Mouse (Mus musculus): Measurements from ENCODE around the gene Cdh13. TPM values are rescaled to one million over a fixed set of nuclear protein-coding genes. Genes with fewer than 3 reads are reported as not detected.

Cdh13 gene
- polyA plus RNA-seq, 1 experiment from 2014 or later = 20.0 TPM

- 77% methylated on average over 1 of the region's 1 CpGs for WGBS
- Histone ChIP-seq H3K4me3 (replicated peaks) (no peak overlapping the region), H3K4me2 (replicated peaks) (no peak overlapping the region)
Observed at GRCm38 (mm10) chr8:118685863-118686262, 402.3 kb downstream of the Cdh13 start.

GRCm38 (mm10) chr8:118689849-118690248, 406.3 kb downstream of the Cdh13 start:
- no peaks in the 10 kb centered on the region for H3K36me3 ChIP-seq
- H3K9me3 ChIP-seq (replicated peaks) = no peaks in the 10 kb centered on the region
- H3K9ac ChIP-seq = no peak overlapping the region
- H3K4me2 ChIP-seq (replicated peaks) = no peak overlapping the region
- no peaks in the 10 kb centered on the region for H3K4me1 ChIP-seq
- 52% methylated on average over 1 of the region's 1 CpGs for WGBS
- no peak overlapping the region for H3K27ac ChIP-seq (replicated peaks)
- H3K27me3 ChIP-seq = no peaks in the 10 kb centered on the region
- no peak for ATAC-seq (ENCODE audit: insufficient number of reproducible peaks, low FRiP score, low TSS enrichment, low read depth)
- H3K4me3 ChIP-seq (replicated peaks) = no peak overlapping the region

More at GRCm38 (mm10) chr8:118685863-118686262, 402.3 kb downstream of the Cdh13 start:
- Histone ChIP-seq H3K9ac (no peak overlapping the region), H3K27ac (replicated peaks) (no peak overlapping the region), H3K27me3 (no peaks in the 10 kb centered on the region), H3K36me3 (no peaks in the 10 kb centered on the region), H3K4me1 (no peaks in the 10 kb centered on the region), H3K9me3 (replicated peaks) (no peaks in the 10 kb centered on the region)
- no peak for ATAC-seq (ENCODE audit: insufficient number of reproducible peaks, low FRiP score, low TSS enrichment, low read depth)

GRCm38 (mm10) chr8:118701312-118701880, 417.9 kb downstream of the Cdh13 start:
- no peaks in the 10 kb centered on the region for H3K27me3 ChIP-seq
- WGBS = 92% methylated on average over 22 of the region's 22 CpGs
- H3K4me3 ChIP-seq (replicated peaks) = no peak overlapping the region
- no peak overlapping the region for H3K4me2 ChIP-seq (replicated peaks)
- no peak overlapping the region for H3K9ac ChIP-seq
- no peaks in the 10 kb centered on the region for H3K4me1 ChIP-seq
- no peaks in the 10 kb centered on the region for H3K36me3 ChIP-seq
- no peak for ATAC-seq (ENCODE audit: insufficient number of reproducible peaks, low FRiP score, low TSS enrichment, low read depth)
- 0 out of 2 replicates have a peak, but pooled peaks cover 4% of the 10 kb centered on the region for H3K9me3 ChIP-seq (replicated peaks)
- H3K27ac ChIP-seq (replicated peaks) = no peak overlapping the region

- Histone ChIP-seq H3K27me3 (no peaks in the 10 kb centered on the region), H3K4me1 (no peaks in the 10 kb centered on the region), H3K27ac (replicated peaks) (no peak overlapping the region), H3K4me3 (replicated peaks) (no peak overlapping the region), H3K9me3 (replicated peaks) (0 out of 2 replicates have a peak, but pooled peaks cover 4% of the 10 kb centered on the region), H3K9ac (no peak overlapping the region), H3K36me3 (no peaks in the 10 kb centered on the region), H3K4me2 (replicated peaks) (no peak overlapping the region)
- WGBS = 87% methylated on average over 3 of the region's 3 CpGs
- ATAC-seq (ENCODE audit: insufficient number of reproducible peaks, low FRiP score, low TSS enrichment, low read depth) = no peak
Observed at GRCm38 (mm10) chr8:118709366-118709765, 425.8 kb downstream of the Cdh13 start.

- ATAC-seq (ENCODE audit: insufficient number of reproducible peaks, low FRiP score, low TSS enrichment, low read depth) = no peak
- no peaks in the 10 kb centered on the region for H3K27me3 ChIP-seq
- H3K4me3 ChIP-seq (replicated peaks) = no peak overlapping the region
- H3K9me3 ChIP-seq (replicated peaks) = 0 out of 2 replicates have a peak, but pooled peaks cover 4% of the 10 kb centered on the region
- no peak overlapping the region for H3K27ac ChIP-seq (replicated peaks)
- no peak overlapping the region for H3K4me2 ChIP-seq (replicated peaks)
- 87% methylated on average over 3 of the region's 3 CpGs for WGBS
- no peak overlapping the region for H3K9ac ChIP-seq
- no peaks in the 10 kb centered on the region for H3K36me3 ChIP-seq
- no peaks in the 10 kb centered on the region for H3K4me1 ChIP-seq
Observed at GRCm38 (mm10) chr8:118711631-118712030, 428.1 kb downstream of the Cdh13 start.

GRCm38 (mm10) chr8:118713111-118713510, 429.6 kb downstream of the Cdh13 start:
- 0 out of 2 replicates have a peak, but pooled peaks cover 4% of the 10 kb centered on the region for H3K9me3 ChIP-seq (replicated peaks)
- no peak overlapping the region for H3K27ac ChIP-seq (replicated peaks)
- H3K4me2 ChIP-seq (replicated peaks) = no peak overlapping the region
- H3K4me1 ChIP-seq = no peaks in the 10 kb centered on the region
- no peaks in the 10 kb centered on the region for H3K36me3 ChIP-seq
- WGBS = 65% methylated on average over 11 of the region's 11 CpGs
- H3K9ac ChIP-seq = no peak overlapping the region
- H3K4me3 ChIP-seq (replicated peaks) = no peak overlapping the region
- ATAC-seq (ENCODE audit: insufficient number of reproducible peaks, low FRiP score, low TSS enrichment, low read depth) = no peak
- no peaks in the 10 kb centered on the region for H3K27me3 ChIP-seq

GRCm38 (mm10) chr8:118713596-118713995, 430.1 kb downstream of the Cdh13 start:
- H3K9ac ChIP-seq = no peak overlapping the region
- no peak overlapping the region for H3K4me3 ChIP-seq (replicated peaks)
- H3K9me3 ChIP-seq (replicated peaks) = 0 out of 2 replicates have a peak, but pooled peaks cover 4% of the 10 kb centered on the region
- no peaks in the 10 kb centered on the region for H3K4me1 ChIP-seq
- H3K27ac ChIP-seq (replicated peaks) = no peak overlapping the region
- 80% methylated on average over 3 of the region's 3 CpGs for WGBS
- no peak for ATAC-seq (ENCODE audit: insufficient number of reproducible peaks, low FRiP score, low TSS enrichment, low read depth)
- H3K4me2 ChIP-seq (replicated peaks) = no peak overlapping the region
- H3K36me3 ChIP-seq = no peaks in the 10 kb centered on the region
- no peaks in the 10 kb centered on the region for H3K27me3 ChIP-seq

- Histone ChIP-seq H3K4me1 (no peaks in the 10 kb centered on the region), H3K4me2 (replicated peaks) (no peak overlapping the region), H3K4me3 (replicated peaks) (no peak overlapping the region), H3K9me3 (replicated peaks) (0 out of 2 replicates have a peak, but pooled peaks cover 3% of the 10 kb centered on the region), H3K36me3 (no peaks in the 10 kb centered on the region), H3K27me3 (no peaks in the 10 kb centered on the region), H3K9ac (no peak overlapping the region), H3K27ac (replicated peaks) (no peak overlapping the region)
- ATAC-seq (ENCODE audit: insufficient number of reproducible peaks, low FRiP score, low TSS enrichment, low read depth) = no peak
- WGBS = 82% methylated on average over 3 of the region's 3 CpGs
Observed at GRCm38 (mm10) chr8:118722896-118723295, 439.4 kb downstream of the Cdh13 start.

- no peaks in the 10 kb centered on the region for H3K27me3 ChIP-seq
- whole genome bisulfite sequencing = 88% methylated on average over 5 of the region's 5 CpGs
- H3K9me3 ChIP-seq (replicated peaks) = 0 out of 2 replicates have a peak, but pooled peaks cover 3% of the 10 kb centered on the region
- no peak overlapping the region for H3K4me3 ChIP-seq (replicated peaks)
- no peak overlapping the region for H3K9ac ChIP-seq
- no peak overlapping the region for H3K4me2 ChIP-seq (replicated peaks)
- no peaks in the 10 kb centered on the region for H3K36me3 ChIP-seq
- H3K4me1 ChIP-seq = no peaks in the 10 kb centered on the region
- no peak overlapping the region for H3K27ac ChIP-seq (replicated peaks)
- no peak for ATAC-seq (ENCODE audit: insufficient number of reproducible peaks, low FRiP score, low TSS enrichment, low read depth)
Observed at GRCm38 (mm10) chr8:118725651-118726050, 442.1 kb downstream of the Cdh13 start.

GRCm38 (mm10) chr8:118741781-118742180, 458.2 kb downstream of the Cdh13 start:
- Histone ChIP-seq H3K27ac (replicated peaks) (no peak overlapping the region), H3K4me1 (no peaks in the 10 kb centered on the region), H3K4me2 (replicated peaks) (no peak overlapping the region), H3K36me3 (no peaks in the 10 kb centered on the region), H3K9ac (no peak overlapping the region), H3K4me3 (replicated peaks) (no peak overlapping the region), H3K27me3 (no peaks in the 10 kb centered on the region), H3K9me3 (replicated peaks) (no peaks in the 10 kb centered on the region)
- 86% methylated on average over 5 of the region's 5 CpGs for WGBS
- ATAC-seq (ENCODE audit: insufficient number of reproducible peaks, low FRiP score, low TSS enrichment, low read depth) = no peak

GRCm38 (mm10) chr8:118744991-118745390, 461.5 kb downstream of the Cdh13 start:
- no peaks in the 10 kb centered on the region for H3K27me3 ChIP-seq
- H3K9ac ChIP-seq = no peak overlapping the region
- H3K4me3 ChIP-seq (replicated peaks) = no peak overlapping the region
- no peak overlapping the region for H3K27ac ChIP-seq (replicated peaks)
- WGBS = 84% methylated on average over 13 of the region's 13 CpGs
- no peaks in the 10 kb centered on the region for H3K9me3 ChIP-seq (replicated peaks)
- no peaks in the 10 kb centered on the region for H3K4me1 ChIP-seq
- no peak overlapping the region for H3K4me2 ChIP-seq (replicated peaks)
- no peak for ATAC-seq (ENCODE audit: insufficient number of reproducible peaks, low FRiP score, low TSS enrichment, low read depth)
- H3K36me3 ChIP-seq = no peaks in the 10 kb centered on the region

GRCm38 (mm10) chr8:118748041-118748604, 464.6 kb downstream of the Cdh13 start:
- Histone ChIP-seq H3K4me2 (replicated peaks) (no peak overlapping the region), H3K9ac (no peak overlapping the region), H3K4me1 (no peaks in the 10 kb centered on the region), H3K9me3 (replicated peaks) (no peaks in the 10 kb centered on the region), H3K27ac (replicated peaks) (no peak overlapping the region), H3K36me3 (no peaks in the 10 kb centered on the region), H3K4me3 (replicated peaks) (no peak overlapping the region), H3K27me3 (no peaks in the 10 kb centered on the region)
- no peak for ATAC-seq (ENCODE audit: insufficient number of reproducible peaks, low FRiP score, low TSS enrichment, low read depth)
- 80% methylated on average over 21 of the region's 21 CpGs for WGBS
